Mouse (Mus musculus): ENCODE measurements around the gene Prrc2a. TPM values are rescaled to one million over a fixed set of nuclear protein-coding genes. Genes with fewer than 3 reads are reported as not detected.

Gene Prrc2a
- 246 and 247 TPM in 2 replicates for total RNA-seq (2021)
- long read RNA-seq, experiment 1, partial matches to known transcripts = 8 of 11 reads
- long read RNA-seq, experiment 1, other reads (novel, unspliced or antisense) = 2 of 11 reads
- long read RNA-seq, experiment 2, partial matches to known transcripts = 3 of 5 reads
- long read RNA-seq, experiment 2, other reads (novel, unspliced or antisense) = 2 of 5 reads

DNA sequence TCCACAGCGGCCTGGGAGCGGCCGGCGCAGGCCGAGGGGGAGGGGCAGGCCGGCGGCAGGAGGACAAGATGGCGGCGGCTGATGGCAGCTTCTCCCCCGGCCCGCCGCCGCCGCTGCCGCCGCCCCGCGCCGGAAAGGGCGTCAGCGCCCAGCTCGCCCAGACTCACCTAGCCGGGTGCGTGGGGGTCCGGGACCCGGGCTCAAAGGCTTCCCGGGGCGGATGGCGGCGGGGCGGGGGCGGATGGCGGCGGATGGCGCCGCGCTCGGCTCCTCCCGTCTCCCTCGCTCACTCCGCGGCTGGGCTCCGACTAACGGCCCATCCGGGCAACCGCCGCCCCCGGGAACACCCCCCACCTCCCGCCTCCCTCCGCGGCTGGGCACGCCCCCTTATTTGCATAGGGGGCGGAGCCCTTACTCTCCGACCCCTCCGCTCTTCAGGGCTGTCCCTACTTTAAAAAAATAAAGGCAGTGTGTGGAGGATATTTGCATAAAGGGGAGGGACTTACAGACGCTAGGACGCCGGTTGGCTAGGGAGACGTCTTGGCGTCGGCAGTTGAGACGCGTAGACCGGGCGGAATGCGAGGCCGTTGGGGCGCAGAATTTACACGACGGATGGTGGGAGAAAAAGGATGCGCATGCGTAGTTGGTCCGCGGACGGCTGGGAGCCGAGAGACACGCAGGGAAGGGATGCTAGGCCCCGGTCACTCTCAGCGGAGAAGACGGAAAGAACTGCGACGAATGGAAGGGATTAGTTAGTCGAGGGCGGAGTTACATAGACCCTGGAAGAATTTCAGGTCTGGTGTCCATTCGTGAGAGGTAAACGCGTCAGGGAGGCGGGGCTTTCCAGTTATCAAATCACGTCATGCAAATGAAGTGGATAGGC is at the start of gene Prrc2a:
Gene Prrc2a (minus strand): TSS at position 330 of the 883 bp plus-strand sequence.
- DNase-seq = peak; percentile 98

DNA sequence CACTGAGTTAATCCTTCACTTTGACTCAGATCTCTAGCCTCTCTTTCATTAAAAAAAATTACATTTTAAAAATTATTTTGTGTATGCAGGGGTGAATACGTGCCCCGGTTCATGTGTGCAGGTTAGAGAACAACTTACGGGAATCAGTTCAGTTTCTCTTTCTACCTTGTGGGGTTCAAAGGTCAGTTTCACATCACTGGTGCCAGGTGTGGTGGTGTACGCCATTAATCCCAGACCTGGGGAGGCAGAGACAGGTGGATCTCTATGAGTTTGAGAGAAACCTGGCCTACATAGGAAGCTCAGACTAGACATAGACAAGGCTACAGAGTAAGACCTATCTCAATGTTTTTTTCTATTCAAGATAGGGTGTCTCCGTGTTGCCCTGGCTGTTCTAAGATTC is 48.4 kb upstream of the Prrc2a start:
- DNase-seq = no peak

DNA sequence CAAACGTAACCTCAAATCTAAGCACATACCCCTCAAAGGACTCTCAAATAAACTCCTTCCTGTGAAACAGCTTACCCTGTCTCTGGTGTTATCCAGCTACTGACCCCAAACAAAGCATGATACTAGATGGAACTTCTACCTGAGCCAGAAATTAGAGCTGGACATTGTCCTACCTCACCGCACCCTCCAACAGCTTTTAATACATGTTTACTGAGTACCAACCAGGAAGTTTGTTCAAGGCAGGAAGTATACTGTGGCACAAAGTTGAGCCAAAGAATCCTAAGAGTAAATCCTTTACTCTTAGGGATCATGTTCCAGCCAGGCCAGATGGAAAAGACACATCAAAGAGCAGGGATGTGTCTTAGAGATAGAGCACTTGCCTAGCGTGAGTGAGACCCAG is 45.9 kb upstream of the Prrc2a start:
- DNase-seq = no peak

DNA sequence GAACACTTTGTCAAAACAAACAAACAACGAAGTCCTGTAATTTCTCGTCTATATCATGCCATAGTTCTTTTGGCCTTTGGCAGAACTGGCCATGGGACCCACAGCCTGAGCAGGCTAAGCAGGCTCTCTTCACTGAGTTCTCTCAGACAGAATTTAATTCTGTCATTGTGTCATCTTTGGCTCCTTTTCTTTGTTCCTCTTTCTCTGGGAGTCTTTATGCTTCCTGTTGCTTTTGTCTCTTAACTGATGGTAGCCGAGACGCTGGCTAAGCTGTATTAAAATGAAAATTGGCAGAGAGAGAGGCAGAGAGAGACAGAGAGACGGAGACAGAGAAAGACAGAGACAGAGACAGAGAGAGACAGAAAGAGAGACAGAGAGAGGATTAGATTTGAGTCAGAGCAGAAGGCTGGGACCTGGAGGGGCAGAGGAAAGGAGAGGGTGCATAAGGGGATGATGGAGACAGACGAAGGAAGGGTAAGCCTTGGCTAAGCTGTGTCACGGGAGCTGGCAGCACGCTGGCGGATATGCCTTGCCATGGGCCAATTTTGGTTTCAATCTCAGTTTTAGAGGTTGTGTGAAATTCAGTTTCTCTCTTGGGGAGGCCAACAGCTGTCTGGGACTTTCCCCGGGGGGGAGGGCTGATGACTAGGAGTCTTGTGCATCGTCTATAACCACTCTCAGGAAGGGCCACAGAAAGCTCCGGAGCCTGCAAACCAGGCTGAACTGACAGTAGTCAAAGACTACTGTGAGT is 45.3 kb upstream of the Prrc2a start:
- DNase-seq = no peak

DNA sequence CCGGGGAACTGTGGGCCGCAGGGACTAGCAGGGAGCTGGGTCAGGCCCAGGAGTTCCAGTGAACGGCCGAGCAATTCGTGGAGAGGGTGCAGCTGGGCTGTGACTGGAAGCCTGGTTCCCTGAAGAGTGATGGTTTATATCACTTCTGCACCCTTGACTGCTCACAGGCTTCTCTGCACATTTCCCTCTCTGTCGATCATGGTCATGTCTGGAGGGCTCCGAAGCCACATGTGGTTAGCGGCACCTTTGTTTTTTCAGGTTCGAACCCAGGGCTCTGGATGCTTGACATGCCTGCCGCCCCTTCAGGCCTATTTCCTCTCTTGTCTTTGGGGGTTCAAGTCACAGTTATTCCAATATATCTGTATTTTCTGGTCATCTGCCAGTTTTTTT is 40.7 kb upstream of the Prrc2a start:
- no peak for DNase-seq

DNA sequence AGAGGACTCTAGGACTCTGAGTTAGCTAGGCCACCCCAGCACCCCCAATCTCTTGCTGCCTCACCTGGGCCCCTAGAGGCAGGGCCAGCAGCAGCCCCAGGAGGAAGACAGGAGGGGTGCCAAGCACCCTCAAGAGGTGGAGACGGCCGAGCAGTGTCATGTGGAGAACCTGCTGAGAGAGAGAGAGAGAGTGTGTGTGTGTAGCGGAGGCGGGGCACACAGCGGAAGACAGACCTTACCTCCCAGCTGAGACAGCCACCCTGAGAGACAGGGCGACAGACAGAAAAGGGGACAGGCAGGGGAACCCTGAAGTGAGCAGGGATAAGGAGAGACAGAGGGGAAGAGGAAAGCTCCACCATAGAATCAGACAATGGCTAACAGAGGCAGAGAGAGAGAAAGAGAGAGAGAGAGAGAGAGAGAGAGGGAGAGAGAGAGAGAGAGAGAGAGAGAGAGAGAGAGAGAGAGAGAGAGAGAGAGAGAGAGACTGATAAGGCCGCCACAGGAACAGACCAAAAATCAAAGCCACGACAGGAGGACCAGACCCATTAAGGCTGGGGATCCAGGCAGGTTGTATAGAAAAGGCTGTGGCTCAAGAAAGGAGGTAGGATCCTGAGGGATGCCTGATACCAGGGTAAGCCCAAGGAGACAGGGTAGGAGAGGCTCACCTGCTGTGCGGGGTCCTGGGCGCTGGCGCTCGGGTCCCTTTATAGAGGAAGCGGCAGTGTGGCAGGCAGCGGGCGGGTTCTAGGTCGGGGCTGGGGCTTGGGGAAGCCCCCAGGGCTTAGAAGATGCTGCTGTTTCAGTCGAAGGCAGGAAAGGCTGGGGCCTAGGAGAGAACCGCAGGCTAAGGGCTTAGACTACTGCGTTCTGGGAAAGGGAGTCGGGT is 40.0 kb upstream of the Prrc2a start, which contains the start of gene Lta:
Gene Lta (minus strand): TSS at position 858 of the 886 bp plus-strand sequence.
- no peak for DNase-seq

DNA sequence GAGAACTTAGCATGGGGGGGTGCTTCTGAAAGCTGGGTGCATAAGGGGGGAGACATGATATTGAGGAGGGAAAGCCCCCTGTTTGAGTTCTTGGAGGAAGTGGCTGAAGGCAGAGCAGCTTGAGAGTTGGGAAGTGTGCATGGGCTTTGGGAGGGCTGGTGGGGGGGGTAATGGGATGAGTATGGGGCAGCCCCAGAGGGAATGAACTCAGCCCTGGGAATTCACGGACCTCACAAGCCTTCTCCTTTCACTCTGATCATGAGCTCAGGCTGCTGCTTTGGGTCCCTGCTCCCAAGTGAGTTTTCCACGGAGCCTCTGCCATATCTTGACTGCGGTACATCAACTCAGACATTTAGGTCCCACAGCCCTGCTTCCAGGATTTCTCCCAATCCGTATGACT is 37.7 kb upstream of the Prrc2a start:
- DNase-seq = no peak

DNA sequence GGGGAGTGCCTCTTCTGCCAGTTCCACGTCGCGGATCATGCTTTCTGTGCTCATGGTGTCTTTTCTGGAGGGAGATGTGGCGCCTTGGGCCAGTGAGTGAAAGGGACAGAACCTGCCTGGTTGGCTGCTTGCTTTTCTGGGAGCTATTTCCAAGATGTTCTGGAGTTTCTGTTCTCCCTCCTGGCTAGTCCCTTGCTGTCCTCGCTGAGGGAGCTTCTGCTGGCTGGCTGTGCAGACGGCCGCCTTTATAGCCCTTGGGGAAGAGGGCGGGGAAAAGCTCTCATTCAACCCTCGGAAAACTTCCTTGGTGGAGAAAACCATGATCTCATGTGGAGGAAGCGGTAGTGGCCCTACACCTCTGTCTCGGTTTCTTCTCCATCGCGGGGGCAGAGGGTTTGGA is 37.1 kb upstream of the Prrc2a start, which contains the start of gene Tnf:
Gene Tnf (minus strand): TSS at position 221 of the 400 bp plus-strand sequence.
- DNase-seq = peak; percentile 60

DNA sequence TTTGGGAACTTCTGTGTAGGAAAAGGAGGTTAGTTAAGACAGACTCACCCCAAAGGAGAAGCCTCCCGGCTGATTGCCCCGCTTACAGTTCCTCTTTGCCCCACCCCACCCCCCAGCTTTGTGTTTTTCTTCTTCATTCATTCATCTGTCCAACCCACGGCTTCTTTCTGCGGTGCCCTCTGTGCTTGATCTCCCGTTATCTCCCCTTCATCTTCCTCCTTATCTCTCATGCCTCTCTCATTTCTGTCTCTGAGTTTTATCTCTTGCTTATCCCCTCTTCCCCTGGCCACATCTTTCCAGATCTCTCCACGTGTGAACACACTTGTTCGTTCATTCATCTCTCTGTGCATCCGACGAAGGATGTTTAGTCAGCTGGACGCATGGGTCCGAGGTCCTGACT is 36.4 kb upstream of the Prrc2a start:
- no peak for DNase-seq

DNA sequence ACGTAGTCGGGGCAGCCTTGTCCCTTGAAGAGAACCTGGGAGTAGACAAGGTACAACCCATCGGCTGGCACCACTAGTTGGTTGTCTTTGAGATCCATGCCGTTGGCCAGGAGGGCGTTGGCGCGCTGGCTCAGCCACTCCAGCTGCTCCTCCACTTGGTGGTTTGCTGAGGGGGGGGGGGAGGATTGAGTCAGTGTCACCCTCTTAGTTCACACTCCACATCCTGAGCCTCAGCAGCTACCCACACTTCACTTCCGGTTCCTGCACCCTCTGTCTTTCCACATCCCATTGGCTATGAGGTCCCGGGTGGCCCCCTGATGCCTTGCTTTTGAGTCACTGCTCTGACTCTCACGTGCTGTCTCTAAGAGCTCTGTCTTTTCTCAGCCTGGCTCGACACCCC is 35.7 kb upstream of the Prrc2a start:
- peak; percentile 33 for DNase-seq

DNA sequence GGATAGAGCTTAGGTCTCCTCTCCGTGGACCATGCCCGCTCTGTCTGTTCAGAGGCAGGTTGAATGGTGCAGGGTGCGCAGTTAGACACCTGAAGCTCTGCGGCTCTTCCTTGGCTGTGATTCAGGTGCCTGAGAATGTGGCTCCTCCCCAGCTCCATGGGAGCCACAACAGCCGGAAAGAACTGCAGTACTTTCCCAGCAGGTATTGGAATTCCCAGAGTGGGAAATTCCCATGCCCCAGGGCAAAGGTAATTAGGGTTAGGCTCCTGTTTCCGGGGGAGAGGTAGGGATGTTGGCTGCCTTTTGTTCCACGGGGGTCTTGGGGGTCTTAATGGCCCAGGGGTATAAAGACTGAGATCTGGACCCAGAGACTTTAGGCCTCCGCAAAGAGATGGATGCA is 34.2 kb upstream of the Prrc2a start:
- DNase-seq = no peak

DNA sequence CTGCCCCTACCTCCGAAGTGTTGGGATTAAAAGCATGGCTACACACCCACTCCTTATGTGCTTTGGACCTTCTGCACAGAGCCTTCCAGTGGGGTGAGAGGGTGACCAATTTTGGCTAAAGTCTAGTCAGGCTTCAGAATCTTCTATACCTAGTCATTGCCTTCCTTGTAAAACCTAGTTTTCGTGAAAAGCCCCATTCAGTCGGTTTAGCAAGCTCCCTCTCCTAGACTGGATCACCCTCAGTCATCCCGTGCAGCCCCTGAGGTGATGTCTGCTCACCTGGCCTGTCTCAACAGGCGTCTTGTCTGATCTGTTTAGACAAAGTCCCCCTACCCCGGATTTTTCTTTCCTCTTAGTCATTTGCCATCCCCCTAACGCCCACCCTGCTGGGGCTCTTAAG is 33.3 kb upstream of the Prrc2a start:
- no peak for DNase-seq

DNA sequence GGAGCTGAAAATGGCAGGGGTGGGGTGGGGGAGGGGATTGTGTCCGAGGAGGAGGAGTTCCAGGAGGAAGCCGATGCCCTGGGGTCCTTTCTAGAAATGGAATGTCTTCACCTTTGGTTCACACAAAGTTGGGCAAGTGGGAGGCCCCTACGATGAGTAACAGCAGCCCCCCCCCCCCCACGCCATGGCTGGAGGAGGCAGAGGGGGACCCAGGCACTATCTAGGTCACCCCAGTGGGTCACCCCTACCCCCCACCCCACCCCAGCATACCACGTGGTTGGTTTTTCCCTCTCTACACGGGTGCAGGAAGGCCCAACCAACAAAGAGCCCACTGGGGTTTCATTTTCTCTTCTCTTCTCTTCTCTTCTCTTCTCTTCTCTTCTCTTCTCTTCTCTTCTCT is 32.4 kb upstream of the Prrc2a start:
- no peak for DNase-seq

DNA sequence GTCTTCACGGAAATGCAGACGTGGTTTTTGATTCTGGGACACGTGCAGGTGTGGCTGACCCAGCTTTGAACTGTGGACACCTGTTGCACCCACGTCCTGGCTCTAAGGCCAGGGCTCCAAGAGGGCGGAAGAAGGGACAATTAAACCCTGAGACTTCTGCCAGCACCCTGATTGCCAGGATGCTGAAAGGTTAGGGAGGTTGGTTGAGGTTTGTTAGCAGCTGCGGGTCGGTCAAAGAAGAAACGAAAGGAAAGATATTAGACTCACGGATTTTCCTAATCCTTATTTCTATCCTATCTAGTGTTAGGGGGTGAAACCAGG is 31.6 kb upstream of the Prrc2a start:
- DNase-seq = no peak

DNA sequence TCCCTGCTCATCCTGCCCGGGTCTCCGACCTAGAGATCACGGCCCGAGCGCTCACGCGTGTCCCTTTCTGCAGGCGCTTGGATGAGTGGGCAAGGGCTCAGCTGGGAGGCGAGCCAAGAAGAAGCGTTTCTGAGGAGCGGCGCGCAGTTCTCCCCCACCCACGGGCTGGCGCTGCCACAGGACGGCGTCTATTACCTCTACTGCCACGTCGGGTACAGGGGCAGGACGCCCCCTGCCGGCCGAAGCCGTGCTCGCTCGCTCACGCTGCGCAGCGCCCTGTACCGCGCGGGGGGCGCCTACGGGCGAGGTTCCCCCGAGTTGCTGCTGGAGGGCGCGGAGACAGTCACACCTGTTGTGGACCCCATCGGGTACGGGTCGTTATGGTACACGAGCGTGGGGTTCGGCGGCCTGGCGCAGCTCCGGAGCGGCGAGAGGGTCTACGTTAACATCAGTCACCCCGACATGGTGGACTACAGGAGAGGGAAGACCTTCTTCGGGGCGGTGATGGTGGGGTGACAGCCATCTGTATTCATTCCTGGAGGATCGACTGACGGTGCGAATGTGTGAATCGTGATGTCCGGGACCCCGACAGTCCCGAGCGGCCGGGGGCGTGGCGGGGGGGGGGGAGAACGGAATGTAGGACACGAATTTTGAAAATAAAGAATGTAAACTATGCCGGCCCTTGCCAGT is 31.1 kb upstream of the Prrc2a start:
- DNase-seq = peak; percentile 93

DNA sequence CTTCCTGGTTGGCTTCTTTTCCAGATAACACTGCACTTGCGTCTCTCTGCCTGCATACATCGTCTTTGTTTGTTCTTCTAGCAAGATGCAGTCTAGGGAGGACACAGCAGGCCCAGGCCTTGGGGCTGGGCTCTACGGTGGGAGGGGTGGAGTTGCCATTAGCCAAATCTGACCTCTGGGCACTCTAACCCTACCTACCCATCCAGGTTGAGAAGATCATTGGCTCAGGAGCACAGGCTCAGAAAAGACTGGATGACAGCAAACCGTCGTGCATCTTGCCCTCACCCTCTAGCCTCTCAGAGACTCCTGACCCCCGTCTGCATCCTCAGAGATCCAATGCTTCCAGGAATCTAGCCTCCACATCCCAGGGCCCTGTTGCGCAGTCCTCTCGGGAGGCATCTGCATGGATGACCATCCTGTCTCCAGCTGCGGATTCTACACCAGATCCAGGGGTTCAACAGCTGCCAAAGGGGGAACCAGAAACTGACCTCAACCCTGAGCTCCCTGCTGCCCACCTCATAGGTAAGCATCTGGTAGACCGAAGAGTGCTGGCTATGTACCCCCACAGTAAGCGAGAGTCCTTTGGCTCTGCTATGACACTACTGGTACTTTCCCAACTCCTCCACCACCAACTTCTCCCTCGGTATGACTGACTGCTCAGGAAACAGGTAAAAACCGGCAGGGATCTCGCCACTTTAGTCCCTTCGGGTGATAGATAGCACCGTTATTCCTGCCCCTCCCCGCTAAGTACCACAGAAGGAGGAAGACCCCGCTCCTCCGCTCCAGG is 30.3 kb upstream of the Prrc2a start:
- DNase-seq = no peak

DNA sequence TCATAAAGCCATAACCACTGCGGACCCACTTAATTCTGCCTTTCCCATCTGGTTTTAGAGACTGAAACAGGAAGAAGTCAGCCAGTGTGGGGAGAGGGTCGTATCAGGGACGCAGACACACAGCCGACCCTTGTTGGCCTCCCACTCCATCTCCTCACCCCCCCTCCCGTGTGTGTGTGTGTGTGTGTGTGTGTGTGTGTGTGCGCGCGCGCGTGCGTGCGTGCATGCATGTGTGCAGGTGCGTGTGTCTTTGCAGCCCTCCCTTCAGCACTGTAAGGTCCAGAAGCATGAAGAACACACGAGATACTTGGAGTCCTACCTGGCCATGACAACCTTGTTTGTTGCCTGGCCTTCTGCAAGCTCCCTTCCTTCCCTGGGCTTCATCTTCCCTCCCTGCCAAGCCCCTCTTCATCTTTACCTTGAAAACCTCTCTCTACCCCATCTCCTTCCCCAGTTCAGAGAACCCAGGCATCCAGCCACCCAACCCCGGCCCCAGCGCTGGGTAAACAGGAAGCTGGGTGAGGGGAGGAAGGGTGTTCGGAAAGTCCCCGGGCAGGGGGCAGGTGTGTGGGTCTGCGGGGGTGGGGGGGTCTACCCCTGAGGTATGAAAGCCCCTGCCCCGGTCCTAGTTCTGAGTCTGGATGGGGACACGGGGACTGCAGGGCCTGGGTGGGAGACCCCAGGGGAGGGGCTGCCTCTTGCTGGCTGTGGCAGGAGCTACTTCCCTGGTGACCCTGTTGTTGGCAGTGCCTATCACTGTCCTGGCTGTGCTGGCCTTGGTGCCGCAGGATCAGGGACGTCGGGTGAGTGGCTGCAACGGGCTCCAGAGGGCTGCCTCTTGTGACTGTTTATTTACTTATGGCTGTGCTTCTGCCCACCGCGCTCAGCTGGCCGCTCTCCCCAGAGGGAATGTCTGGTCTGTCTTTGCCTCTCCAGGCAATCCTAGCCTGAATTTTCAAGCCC is 29.5 kb upstream of the Prrc2a start, which contains the start of gene Ltb:
Gene Ltb (plus strand): TSS at position 559 of the 963 bp plus-strand sequence.
- DNase-seq = peak; percentile 72

DNA sequence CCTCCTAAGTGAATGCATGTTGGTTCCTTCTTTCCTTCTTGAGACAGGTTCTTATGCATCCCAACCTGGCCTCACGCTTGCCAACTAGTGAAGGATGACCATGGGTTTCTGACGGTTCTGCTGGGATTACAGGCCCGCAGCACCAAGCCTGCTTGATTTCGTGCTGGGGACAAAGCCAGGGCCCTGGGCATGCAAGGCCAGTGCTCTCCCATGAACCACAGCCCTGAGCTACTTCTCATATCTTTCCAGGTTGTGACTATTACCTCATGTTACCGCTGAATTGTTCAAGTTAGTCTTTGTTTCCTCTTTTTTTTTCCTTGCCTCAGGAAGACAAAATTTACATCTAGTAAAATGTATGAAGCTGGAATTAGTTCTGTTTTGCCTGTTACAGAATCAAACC is 28.2 kb upstream of the Prrc2a start:
- DNase-seq = peak; percentile 53

DNA sequence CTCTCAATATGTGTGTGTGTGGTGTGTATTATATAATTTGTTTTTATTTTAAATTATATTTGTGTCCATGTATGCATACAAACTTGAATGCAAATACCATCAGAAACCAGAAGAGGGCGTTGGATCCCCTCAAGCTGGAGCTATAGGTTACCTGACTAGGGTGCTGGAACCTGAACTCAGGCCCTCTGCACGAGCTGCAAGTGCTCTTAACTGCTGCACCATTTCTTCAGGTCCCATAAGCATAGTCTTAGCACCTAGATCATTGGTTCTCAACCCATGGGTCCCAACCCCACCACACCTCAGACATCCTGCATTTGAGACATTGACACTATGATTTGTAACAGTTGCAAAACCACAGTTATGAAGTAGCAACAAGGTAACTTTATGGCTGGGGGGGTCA is 27.0 kb upstream of the Prrc2a start:
- no peak for DNase-seq

Data from adrenal gland, postnatal 14 days (tissue).